Mouse (Mus musculus) left cerebral cortex, adult 11 months (tissue): ENCODE data around the gene Cntd1.
A peak's percentile ranks its signal among the peaks of the same experiment; 100 is the strongest.

Source experiments
- DNase-seq: peaks from one replicate; pipeline ENCODE4 v3.0.0; 2022; ENCODE audit warnings: low spot score

The Cntd1 gene

GRCm38 (mm10) chr11:101253613-101254389 lies 25.0 kb upstream of the Cntd1 start, which contains the start of gene Vps25:
TSS of gene Vps25 (plus strand) at chr11:101253707.
- DNase-seq = peak; percentile 68

GRCm38 (mm10) chr11:101255826-101256775 lies 22.7 kb upstream of the Cntd1 start:
- no peak for DNase-seq

GRCm38 (mm10) chr11:101259261-101259712 lies 19.5 kb upstream of the Cntd1 start:
- peak; percentile 62 for DNase-seq

- no peak for DNase-seq
Observed at GRCm38 (mm10) chr11:101259948-101260825, 18.6 kb upstream of the Cntd1 start, which contains the start of gene Wnk4. TSS of gene Wnk4 (plus strand) at chr11:101260567.

- DNase-seq = no peak
Observed at GRCm38 (mm10) chr11:101260826-101261380, 17.9 kb upstream of the Cntd1 start.

- no peak for DNase-seq
Observed at GRCm38 (mm10) chr11:101262272-101262967, 16.4 kb upstream of the Cntd1 start.

GRCm38 (mm10) chr11:101263138-101263988 lies 15.4 kb upstream of the Cntd1 start:
- DNase-seq = no peak

- no peak for DNase-seq
Observed at GRCm38 (mm10) chr11:101263989-101264280, 14.9 kb upstream of the Cntd1 start.

- DNase-seq = no peak
Observed at GRCm38 (mm10) chr11:101264954-101265471, 13.8 kb upstream of the Cntd1 start.

- DNase-seq = no peak
Observed at GRCm38 (mm10) chr11:101265906-101266305, 12.9 kb upstream of the Cntd1 start.

GRCm38 (mm10) chr11:101269577-101270116 lies 9.2 kb upstream of the Cntd1 start:
- DNase-seq = no peak

GRCm38 (mm10) chr11:101272446-101272845 lies 6.4 kb upstream of the Cntd1 start:
- DNase-seq = no peak

- DNase-seq = no peak
Observed at GRCm38 (mm10) chr11:101275309-101275708, 3.5 kb upstream of the Cntd1 start.

GRCm38 (mm10) chr11:101276319-101277070 lies 2.3 kb upstream of the Cntd1 start:
- DNase-seq = no peak

- DNase-seq = no peak
Observed at GRCm38 (mm10) chr11:101277381-101278222, 1.2 kb upstream of the Cntd1 start.

- DNase-seq = no peak
Observed at GRCm38 (mm10) chr11:101279193-101279569, 369 bp downstream of the Cntd1 start.

- DNase-seq = no peak
Observed at GRCm38 (mm10) chr11:101280837-101281236, 2.0 kb downstream of the Cntd1 start.

- no peak for DNase-seq
Observed at GRCm38 (mm10) chr11:101282896-101283295, 4.1 kb downstream of the Cntd1 start.
